Mouse (Mus musculus) 416B (cell line): Measurements from ENCODE around the gene Cast.

Source experiments
- DNase-seq: peaks from one replicate; pipeline ENCODE4 v3.0.0; 2011; ENCODE audit warnings: low read depth

The Cast gene

DNA sequence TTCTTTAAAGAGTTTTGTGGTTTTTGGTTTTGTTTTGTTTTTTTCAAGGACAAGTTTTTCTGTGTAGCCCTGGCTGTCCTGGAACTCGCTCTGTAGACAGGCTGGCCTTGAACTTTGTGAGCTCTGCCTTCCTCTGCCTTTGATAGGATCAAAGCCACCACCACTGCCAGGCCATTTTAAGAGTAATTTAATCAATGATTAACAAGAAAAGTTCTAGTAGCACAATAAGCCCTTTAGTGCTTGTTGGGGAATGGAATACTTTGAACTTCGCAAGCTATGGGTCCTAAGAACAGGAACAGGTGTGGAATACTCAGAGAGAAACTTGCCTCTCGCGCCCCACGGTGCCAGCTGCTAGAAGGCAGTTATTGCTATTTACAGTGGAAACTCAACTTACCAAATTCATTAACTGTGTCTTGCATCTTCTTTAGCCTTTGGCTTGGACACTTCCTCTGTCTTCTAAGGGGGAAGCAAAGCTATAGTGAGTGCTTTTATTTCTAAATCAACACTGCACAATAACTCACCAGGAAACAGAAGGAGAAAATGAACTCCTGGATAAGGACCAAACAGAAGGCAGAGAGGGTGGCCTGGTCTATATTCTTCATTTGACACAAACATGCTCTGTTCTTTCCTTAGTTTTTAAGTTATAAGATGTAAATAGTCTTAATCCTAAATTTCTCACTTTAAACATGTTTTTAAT is 113.0 kb downstream of the Cast start:
- DNase-seq: peak; percentile 15
